Mouse (Mus musculus): Measurements from ENCODE around the gene Kdm1b.

DNA sequence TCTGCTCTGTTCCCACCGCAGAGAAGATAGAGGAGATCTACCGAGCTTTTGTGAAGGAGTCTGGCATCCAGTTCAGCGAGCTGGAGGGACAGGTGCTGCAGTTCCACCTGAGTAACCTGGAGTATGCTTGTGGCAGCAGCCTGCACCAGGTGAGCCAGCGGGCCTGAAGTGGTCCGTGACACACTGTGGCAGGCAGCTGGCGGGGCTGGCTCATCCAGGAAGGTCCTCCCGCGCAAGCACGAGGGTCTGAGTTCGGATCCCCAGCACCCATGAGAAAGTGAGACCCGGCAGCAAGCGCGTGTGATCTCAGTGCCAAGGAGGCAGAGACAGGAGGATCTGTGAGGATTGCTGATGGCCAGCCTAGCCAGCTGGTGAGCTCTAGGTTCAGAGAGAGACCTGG is 28.6 kb downstream of the Kdm1b start:
- TF ChIP-seq POLR2A (IDR thresholded peaks at IDR 0.05; ENCODE audit: borderline replicate concordance, extremely low read depth, insufficient read depth, insufficient read length, poor library complexity, severe bottlenecking) (no peak), CTCF (IDR thresholded peaks at IDR 0.05; ENCODE audit: borderline replicate concordance, extremely low read depth, insufficient read depth, insufficient read length) (no peak)
